ENCODE assay signal across 8 mouse cellular contexts in genomic region chr7:30279951-30280669, GRCm38 (mm10). TPM values are rescaled to one million over a fixed set of nuclear protein-coding genes. Genes with fewer than 3 reads are reported as not detected.
A peak's percentile ranks its signal among the peaks of the same experiment; 100 is the strongest.
DNase-seq lines count a peak whose midpoint lies in the region; ATAC-seq lines count a peak whose summit lies in the region.

Gene Thap8 (plus strand): TSS chr7:30280094.
Gene Wdr62 (minus strand): TSS chr7:30280419.

- H3K27me3 ChIP-seq in hindbrain, embryonic 15.5 days = no peaks in the 10 kb centered on the region

- under 1% methylated on average over 49 of the region's 49 CpGs for WGBS in hindbrain, embryonic 15.5 days

- peak within 1 kb of the TSS; percentile 96 for H3K27ac ChIP-seq in hindbrain, embryonic 15.5 days (replicated peaks)

- H3K36me3 ChIP-seq in hindbrain, embryonic 15.5 days = no peaks in the 10 kb centered on the region

- peak; percentile 96 for ATAC-seq in hindbrain, embryonic 15.5 days (ENCODE audit: low FRiP score, low read depth)

- H3K4me3 ChIP-seq in hindbrain, embryonic 15.5 days = peak within 1 kb of the TSS; percentile 54

- H3K4me2 ChIP-seq in hindbrain, embryonic 15.5 days = peak within 1 kb of the TSS; percentile 89

- peak; percentile 91 for DNase-seq in T-cell, adult 2 months (ENCODE audit: low spot score)
- DNase-seq in cerebellum, postnatal 36 days = peak; percentile 89 to 90
- DNase-seq in frontal cortex, postnatal 36 days (ENCODE audit: low spot score in 2 of 2) = peak; percentile 88 to 92
- peak; percentile 81 for DNase-seq in left cerebral cortex, adult 11 months (ENCODE audit: low spot score)
- DNase-seq in lung, postnatal 4 days = peak; percentile 94 to 95
- peak; percentile 89 for DNase-seq in retina, postnatal 7 days (ENCODE audit: low read depth, low spot score)
- peak; percentile 77 for DNase-seq in urinary bladder, adult 2 months (ENCODE audit: low spot score)

- H3K4me1 ChIP-seq in hindbrain, embryonic 15.5 days (replicated peaks) = peaks cover 14% of the 10 kb centered on the region

- H3K9ac ChIP-seq in hindbrain, embryonic 15.5 days = peak within 1 kb of the TSS; percentile 67

- no peaks in the 10 kb centered on the region for H3K9me3 ChIP-seq in hindbrain, embryonic 15.5 days

RNA-seq across cellular contexts. Expression of gene Thap8, which starts in this region (rescaled TPM):
- polyA plus RNA-seq in hindbrain, embryonic 15.5 days (2015; fragmentation: Nextera tagmentation; extraction: Ambion mirVana) = 0.52 and 0.88 TPM in 2 replicates
- 0.18 and 0.36 TPM in 2 replicates for polyA plus RNA-seq in urinary bladder, adult 2 months (2012; rRNA removed)

RNA-seq across cellular contexts. Expression of gene Wdr62, which starts in this region (rescaled TPM):
- polyA plus RNA-seq in hindbrain, embryonic 15.5 days (2015; fragmentation: Nextera tagmentation; extraction: Ambion mirVana) = 4.0 and 5.3 TPM in 2 replicates
- 10.2 and 11.4 TPM in 2 replicates for polyA plus RNA-seq in urinary bladder, adult 2 months (2012; rRNA removed)

Comparison
In these comparisons a context has a peak if more than half of its experiments do, and no peak if none do; other contexts are left out.
1. Peak in every context shown above with its lines: DNase-seq, ATAC-seq, H3K4me3 ChIP-seq and H3K27ac ChIP-seq.